Comparison of ENCODE assay signal across 32 mouse cellular contexts in genomic region chr4:128402706-128403105, GRCm38 (mm10).
"Had no signal": no experiment of that assay in that cellular context is flagged by ENCODE, and none has a peak within 500 bp of the region (broad histone marks: within the 10 kb centered on the region; RNA-seq: fewer than 3 reads in every experiment).

No protein-coding gene starts in this region.

- H3K4me3 ChIP-seq: heart, embryonic 15.5 days; hindbrain, embryonic 10.5 days; hindbrain, embryonic 12.5 days; hindbrain, embryonic 13.5 days; hindbrain, embryonic 15.5 days; intestine, embryonic 15.5 days; kidney, embryonic 15.5 days; layer of hippocampus, adult 2 months; left cerebral cortex, adult 2 months had no signal

- ATAC-seq: hindbrain, embryonic 16.5 days; hindbrain, postnatal 0 days; inflammation-experienced regulatory T-cells, adult 6 months; intestine, embryonic 15.5 days; intestine, embryonic 16.5 days; intestine, postnatal 0 days had no signal

- DNase-seq: heart, postnatal 10 days; heart, postnatal 14 days; heart, postnatal 36 days; heart, postnatal 4 days; kidney, adult 11 months; kidney, adult 18-20 months; kidney, adult 2 months; kidney, adult 8-10 months; kidney, adult 9 months; kidney, postnatal 10 days; kidney, postnatal 14 days; kidney, postnatal 25 days; kidney, postnatal 36 days; kidney, postnatal 4 days; layer of hippocampus, adult 9-11 months; layer of hippocampus, postnatal 36 days had no signal

- H3K36me3 ChIP-seq: heart, embryonic 15.5 days; hindbrain, embryonic 10.5 days; hindbrain, embryonic 12.5 days; intestine, embryonic 15.5 days; kidney, embryonic 15.5 days had no signal

- H3K27me3 ChIP-seq: heart, embryonic 15.5 days; hindbrain, embryonic 12.5 days; hindbrain, embryonic 13.5 days; hindbrain, embryonic 15.5 days; intestine, embryonic 15.5 days; kidney, embryonic 15.5 days had no signal

- H3K9ac ChIP-seq: heart, embryonic 15.5 days; hindbrain, embryonic 12.5 days; hindbrain, embryonic 13.5 days; hindbrain, embryonic 14.5 days; hindbrain, embryonic 15.5 days; intestine, embryonic 15.5 days; kidney, embryonic 15.5 days had no signal

- H3K4me2 ChIP-seq: heart, embryonic 15.5 days; hindbrain, embryonic 12.5 days; hindbrain, embryonic 13.5 days; hindbrain, embryonic 14.5 days; hindbrain, embryonic 15.5 days; intestine, embryonic 15.5 days; kidney, embryonic 15.5 days had no signal

- H3K9me3 ChIP-seq: heart, embryonic 15.5 days; hindbrain, embryonic 12.5 days; hindbrain, embryonic 15.5 days; intestine, embryonic 15.5 days; kidney, embryonic 15.5 days had no signal

- H3K4me1 ChIP-seq: kidney, embryonic 15.5 days had no signal

- H3K27ac ChIP-seq: heart, embryonic 15.5 days; hindbrain, embryonic 10.5 days; hindbrain, embryonic 12.5 days; hindbrain, embryonic 14.5 days; hindbrain, embryonic 15.5 days; hindbrain, postnatal 0 days; intestine, embryonic 15.5 days; kidney, embryonic 15.5 days; kidney, postnatal 0 days; layer of hippocampus, adult 2 months; left cerebral cortex, adult 2 months had no signal
